Mouse (Mus musculus) urinary bladder, postnatal 10 days (tissue): Measurements from ENCODE around the gene Map3k20.

Source experiments
- DNase-seq: peaks from one replicate; pipeline ENCODE4 v3.0.0; 2022; ENCODE audit warnings: low spot score

Map3k20 gene

GRCm38 (mm10) chr2:72280524-72280923, 4.9 kb upstream of the Map3k20 start:
- DNase-seq: no peak

- no peak for DNase-seq
Observed at GRCm38 (mm10) chr2:72281971-72282370, 3.5 kb upstream of the Map3k20 start.

GRCm38 (mm10) chr2:72282733-72283132, 2.7 kb upstream of the Map3k20 start:
- DNase-seq: no peak

GRCm38 (mm10) chr2:72284689-72285088, 748 bp upstream of the Map3k20 start:
- no peak for DNase-seq

GRCm38 (mm10) chr2:72285888-72286661, 638 bp downstream of the Map3k20 start:
- no peak for DNase-seq

GRCm38 (mm10) chr2:72287142-72287541, 1.7 kb downstream of the Map3k20 start:
- DNase-seq: no peak

- DNase-seq: no peak
Observed at GRCm38 (mm10) chr2:72288932-72289534, 3.6 kb downstream of the Map3k20 start.

GRCm38 (mm10) chr2:72291103-72291502, 5.7 kb downstream of the Map3k20 start:
- DNase-seq: no peak

- no peak for DNase-seq
Observed at GRCm38 (mm10) chr2:72292573-72292972, 7.1 kb downstream of the Map3k20 start.

- DNase-seq: no peak
Observed at GRCm38 (mm10) chr2:72294994-72295393, 9.6 kb downstream of the Map3k20 start.

GRCm38 (mm10) chr2:72296984-72297715, 11.7 kb downstream of the Map3k20 start:
- no peak for DNase-seq

- no peak for DNase-seq
Observed at GRCm38 (mm10) chr2:72297716-72298082, 12.3 kb downstream of the Map3k20 start.

- no peak for DNase-seq
Observed at GRCm38 (mm10) chr2:72298406-72298805, 13.0 kb downstream of the Map3k20 start.

- DNase-seq: no peak
Observed at GRCm38 (mm10) chr2:72301194-72301916, 15.9 kb downstream of the Map3k20 start.

- DNase-seq: no peak
Observed at GRCm38 (mm10) chr2:72305738-72306137, 20.3 kb downstream of the Map3k20 start.

- DNase-seq: no peak
Observed at GRCm38 (mm10) chr2:72308351-72308750, 22.9 kb downstream of the Map3k20 start.

GRCm38 (mm10) chr2:72308981-72309380, 23.5 kb downstream of the Map3k20 start:
- no peak for DNase-seq

- DNase-seq: no peak
Observed at GRCm38 (mm10) chr2:72311486-72311885, 26.0 kb downstream of the Map3k20 start.

GRCm38 (mm10) chr2:72313312-72313711, 27.9 kb downstream of the Map3k20 start:
- no peak for DNase-seq

GRCm38 (mm10) chr2:72318421-72318820, 33.0 kb downstream of the Map3k20 start:
- DNase-seq: no peak

- no peak for DNase-seq
Observed at GRCm38 (mm10) chr2:72319028-72319798, 33.8 kb downstream of the Map3k20 start.

GRCm38 (mm10) chr2:72320661-72321060, 35.2 kb downstream of the Map3k20 start:
- DNase-seq: no peak
